Mouse (Mus musculus) lung, embryonic 14.5 days (tissue): ENCODE data around the gene Tmod3. TPM values are rescaled to one million over a fixed set of nuclear protein-coding genes. Genes with fewer than 3 reads are reported as not detected.

Source experiments
- ATAC-seq: fragments of 200-750 bp; cut with Nextera tagmentation; 2 replicates; pipeline ENCODE4 v1.8.0; 2017; ENCODE audit warnings: mild to moderate bottlenecking, moderate TSS enrichment, moderate library complexity; ENCODE audit not compliant: insufficient read depth
- DNase-seq: peaks from one replicate; pipeline ENCODE4 v3.0.0-alpha.2; 2015
- H3K27ac ChIP-seq: fragments of 300-500 bp; sonication (generic); 2 replicates; pipeline ENCODE4 v1.5.1; 2014; ENCODE audit warnings: low read depth, mild to moderate bottlenecking, moderate library complexity
- H3K27me3 ChIP-seq: fragments of 300-500 bp; sonication (generic); 2 replicates; pipeline ENCODE4 v1.6.1; 2014; ENCODE audit warnings: low read length, control low read depth; ENCODE audit not compliant: insufficient read depth
- H3K36me3 ChIP-seq: fragments of 300-500 bp; sonication (generic); 2 replicates; pipeline ENCODE4 v1.6.1; 2014; ENCODE audit warnings: control low read depth; ENCODE audit not compliant: insufficient read depth
- H3K4me1 ChIP-seq: fragments of 300-500 bp; sonication (generic); 2 replicates; pipeline ENCODE4 v1.6.1; 2014; ENCODE audit warnings: antibody characterized with exemption, control low read depth; ENCODE audit not compliant: insufficient read depth
- H3K4me2 ChIP-seq: fragments of 300-500 bp; sonication (generic); 2 replicates; pipeline ENCODE4 v1.6.1; 2014; ENCODE audit warnings: mild to moderate bottlenecking
- H3K4me3 ChIP-seq: fragments of 300-500 bp; sonication (generic); 2 replicates; pipeline ENCODE4 v1.5.1; 2014; ENCODE audit warnings: low read depth, low read length
- H3K9ac ChIP-seq: fragments of 300-500 bp; sonication (generic); 2 replicates; pipeline ENCODE4 v1.6.1; 2014
- H3K9me3 ChIP-seq: fragments of 300-500 bp; sonication (generic); 2 replicates; pipeline ENCODE4 v1.6.1; 2016; ENCODE audit warnings: low read depth, low read length, control low read depth
- CTCF ChIP-seq: IDR thresholded peaks from 2 replicates; pipeline ENCODE4 v1.5.1; 2016; ENCODE audit warnings: antibody characterized with exemption, low read depth
- WGBS: fragments of 180-500 bp; shearing (Covaris S2); extraction: QIAGEN DNeasy Blood & Tissue Kit; methylation state at CpG from one replicate; pipeline ENCODE4 v1.1.7; 2014; 5-methylcytosine and 5-hydroxymethylcytosine counted together
- polyA plus RNA-seq: library from polyadenylated mRNA; unstranded; fragments of >200 nt; fragmentation: Nextera tagmentation; extraction: Ambion mirVana; gene quantifications from 2 replicates; pipeline ENCODE4 v1.2.1, GENCODE M21; 2014

Tmod3 gene
- 131 TPM in 2 replicates for polyA plus RNA-seq

GRCm38 (mm10) chr9:75559512-75560012, at the start of gene Tmod3:
TSS of gene Tmod3 (minus strand) at chr9:75559657.
- Histone ChIP-seq H3K4me1 (0 out of 2 replicates have a peak, but pooled peaks cover 12% of the 10 kb centered on the region), H3K9me3 (no peaks in the 10 kb centered on the region), H3K9ac (peak within 1 kb of the TSS; percentile 74), H3K27ac (peak within 1 kb of the TSS; percentile 88), H3K4me3 (peak within 1 kb of the TSS; percentile 87), H3K4me2 (peak within 1 kb of the TSS; percentile 76), H3K36me3 (no peaks in the 10 kb centered on the region), H3K27me3 (no peaks in the 10 kb centered on the region)
- TF ChIP-seq CTCF: no peak
- DNase-seq: peak; percentile 97
- ATAC-seq: peak; percentile 99
- WGBS: 1% methylated on average over 21 of the region's 21 CpGs

- H3K4me1 ChIP-seq: no peaks in the 10 kb centered on the region
- DNase-seq (no peak), ATAC-seq (no peak)
- WGBS: 93% methylated on average over 4 of the region's 4 CpGs
- TF ChIP-seq CTCF: no peak
- no peak overlapping the region for H3K9ac ChIP-seq
- 0 out of 2 replicates have a peak, but pooled peaks cover 5% of the 10 kb centered on the region for H3K27me3 ChIP-seq
- H3K4me2 ChIP-seq: no peak overlapping the region
- no peaks in the 10 kb centered on the region for H3K9me3 ChIP-seq
- no peaks in the 10 kb centered on the region for H3K36me3 ChIP-seq
- H3K27ac ChIP-seq: no peak overlapping the region
- no peak overlapping the region for H3K4me3 ChIP-seq
Observed at GRCm38 (mm10) chr9:75607496-75607895, 48.0 kb upstream of the Tmod3 start.

DNA sequence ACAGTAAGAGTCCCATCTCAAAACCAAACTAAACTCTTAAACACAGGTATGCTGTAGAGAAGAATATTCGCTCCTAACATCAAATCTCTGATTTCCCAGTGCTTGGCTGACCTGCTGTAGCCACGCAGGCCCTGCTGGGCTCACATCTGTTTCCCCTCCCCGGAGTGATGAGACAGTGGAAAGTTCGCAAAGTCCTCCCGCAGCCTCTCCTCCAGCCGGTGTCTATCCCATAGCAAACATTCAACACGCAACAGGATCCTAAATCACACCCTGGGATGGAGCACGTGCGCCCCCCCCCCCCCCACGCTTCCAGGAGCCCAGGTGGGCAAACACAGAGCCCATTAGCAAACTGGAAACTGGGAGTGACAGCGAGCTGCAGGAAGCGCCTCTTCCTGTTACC, 42.1 kb upstream of the Tmod3 start:
- WGBS: 17% methylated on average over 12 of the region's 12 CpGs
- Histone ChIP-seq H3K4me3 (no peak overlapping the region), H3K9me3 (no peaks in the 10 kb centered on the region), H3K4me1 (peaks cover 14% of the 10 kb centered on the region; the same call in 1 of the 2 replicates), H3K9ac (no peak overlapping the region), H3K27ac (no peak overlapping the region), H3K27me3 (no peaks in the 10 kb centered on the region), H3K36me3 (no peaks in the 10 kb centered on the region), H3K4me2 (peak overlapping the region; percentile 42; the same call in 1 of the 2 replicates)
- TF ChIP-seq CTCF: no peak
- ATAC-seq (no peak), DNase-seq (peak; percentile 28)

- Histone ChIP-seq H3K9ac (no peak overlapping the region), H3K4me1 (peaks cover 14% of the 10 kb centered on the region; the same call in 1 of the 2 replicates), H3K4me3 (no peak overlapping the region), H3K27ac (no peak overlapping the region), H3K4me2 (no peak overlapping the region), H3K36me3 (no peaks in the 10 kb centered on the region), H3K27me3 (no peaks in the 10 kb centered on the region), H3K9me3 (no peaks in the 10 kb centered on the region)
- ATAC-seq (no peak), DNase-seq (peak; percentile 42)
- no peak for TF ChIP-seq CTCF
- 49% methylated on average over 7 of the region's 7 CpGs for WGBS
Observed at GRCm38 (mm10) chr9:75600166-75600934, 40.9 kb upstream of the Tmod3 start.

- no peaks in the 10 kb centered on the region for H3K36me3 ChIP-seq
- TF ChIP-seq CTCF: 0 out of 2 replicates have a peak, but pooled peaks have one; percentile 15
- H3K4me2 ChIP-seq: no peak overlapping the region
- H3K9ac ChIP-seq: no peak overlapping the region
- no peak overlapping the region for H3K4me3 ChIP-seq
- no peaks in the 10 kb centered on the region for H3K9me3 ChIP-seq
- DNase-seq: peak; percentile 82
- 36% methylated on average over 5 of the region's 5 CpGs for WGBS
- H3K27ac ChIP-seq: no peak overlapping the region; the same call in 1 of the 2 replicates
- no peaks in the 10 kb centered on the region for H3K27me3 ChIP-seq
- ATAC-seq: peak; percentile 76; the same call in 1 of the 2 replicates
- H3K4me1 ChIP-seq: peaks cover 14% of the 10 kb centered on the region; the same call in 1 of the 2 replicates
Observed at GRCm38 (mm10) chr9:75599191-75599841, 39.9 kb upstream of the Tmod3 start.

DNA sequence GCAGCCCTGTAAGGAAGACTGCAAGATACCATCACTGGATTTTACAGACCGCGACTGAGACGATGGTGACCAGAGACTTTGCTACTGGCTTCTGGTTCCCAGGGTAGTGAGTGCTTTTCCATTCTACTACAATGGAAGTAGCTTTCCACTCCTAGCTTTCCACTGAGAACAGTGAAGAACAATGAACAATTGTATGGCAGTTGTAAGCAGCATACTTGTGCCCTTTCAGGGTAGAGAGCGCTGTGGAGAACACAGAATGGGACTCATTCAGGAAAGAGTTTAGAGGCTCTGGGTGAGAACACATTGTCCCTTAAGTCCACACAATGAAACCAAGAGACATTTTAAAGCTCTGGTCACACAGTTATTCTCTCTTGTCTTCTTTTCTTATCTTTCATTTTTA, 38.1 kb upstream of the Tmod3 start:
- Histone ChIP-seq H3K27ac (no peak overlapping the region), H3K4me2 (no peak overlapping the region), H3K4me1 (peaks cover 14% of the 10 kb centered on the region; the same call in 1 of the 2 replicates), H3K4me3 (no peak overlapping the region), H3K9ac (no peak overlapping the region), H3K9me3 (no peaks in the 10 kb centered on the region), H3K27me3 (no peaks in the 10 kb centered on the region), H3K36me3 (no peaks in the 10 kb centered on the region)
- DNase-seq: no peak
- 75% methylated on average over 4 of the region's 4 CpGs for WGBS
- no peak for ATAC-seq
- TF ChIP-seq CTCF: no peak

DNA sequence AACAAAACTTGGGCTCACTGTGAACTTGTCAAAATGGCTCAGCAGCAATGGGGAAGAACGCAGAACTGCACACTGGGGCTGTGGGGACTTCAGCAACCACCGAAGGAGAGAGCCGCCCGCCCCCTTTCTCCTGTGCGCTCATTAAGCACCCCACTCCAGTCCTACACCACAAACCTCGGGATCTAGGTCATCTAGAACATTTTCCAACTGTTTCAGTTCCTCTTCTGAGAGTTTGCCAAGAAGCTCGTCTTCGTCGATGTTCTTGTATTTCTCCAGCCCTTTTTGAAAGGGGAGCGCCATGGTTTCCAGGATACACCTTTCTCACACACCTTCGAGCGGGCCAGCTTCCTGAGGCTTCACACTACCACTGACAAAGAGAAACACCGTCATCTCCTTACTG, 37.6 kb upstream of the Tmod3 start:
- no peak overlapping the region for H3K27ac ChIP-seq
- DNase-seq: no peak
- H3K4me2 ChIP-seq: no peak overlapping the region
- no peaks in the 10 kb centered on the region for H3K9me3 ChIP-seq
- no peak for ATAC-seq
- H3K4me1 ChIP-seq: peaks cover 14% of the 10 kb centered on the region; the same call in 1 of the 2 replicates
- no peak overlapping the region for H3K9ac ChIP-seq
- no peaks in the 10 kb centered on the region for H3K27me3 ChIP-seq
- WGBS: 85% methylated on average over 13 of the region's 13 CpGs
- no peaks in the 10 kb centered on the region for H3K36me3 ChIP-seq
- no peak overlapping the region for H3K4me3 ChIP-seq
- no peak for TF ChIP-seq CTCF
